Mouse (Mus musculus) forebrain, embryonic 14.5 days (tissue): ENCODE results near the gene Ssxb6. TPM values are rescaled to one million over a fixed set of nuclear protein-coding genes. Genes with fewer than 3 reads are reported as not detected.
"Not testable (repeated sequence)": the region's sequence is repeated elsewhere in the genome, so short reads cannot be mapped to it uniquely, and the experiment has no call there.

Experiments
- ATAC-seq: fragments of 200-750 bp; cut with Nextera tagmentation; 2 replicates; pipeline ENCODE4 v1.8.0; 2017; ENCODE audit warnings: mild to moderate bottlenecking, moderate library complexity
- DNase-seq: peaks from one replicate; pipeline ENCODE4 v3.0.0-alpha.2; 2015; ENCODE audit warnings: low spot score
- H3K27ac ChIP-seq: fragments of 300-500 bp; sonication (generic); 2 replicates; pipeline ENCODE4 v1.5.1; 2014; ENCODE audit warnings: low read depth, mild to moderate bottlenecking, control low read depth, low read length, moderate library complexity
- H3K27me3 ChIP-seq: fragments of 300-500 bp; sonication (generic); replicated peaks from 2 replicates; pipeline ENCODE4 v1.6.1; 2014; ENCODE audit warnings: low read length, control low read depth, mixed read lengths; ENCODE audit not compliant: control insufficient read depth, insufficient read depth
- H3K36me3 ChIP-seq: fragments of 300-500 bp; sonication (generic); 2 replicates; pipeline ENCODE4 v1.6.1; 2014; ENCODE audit warnings: low read length, control low read depth; ENCODE audit not compliant: control insufficient read depth, insufficient read depth
- H3K4me1 ChIP-seq: fragments of 300-500 bp; sonication (generic); 2 replicates; pipeline ENCODE4 v1.6.1; 2014; ENCODE audit warnings: antibody characterized with exemption, low read length, control low read depth; ENCODE audit not compliant: control insufficient read depth, insufficient read depth
- H3K4me2 ChIP-seq: fragments of 300-500 bp; sonication (generic); 2 replicates; pipeline ENCODE4 v1.6.1; 2014; ENCODE audit warnings: mild to moderate bottlenecking, control low read depth, low read length
- H3K4me3 ChIP-seq: fragments of 300-500 bp; sonication (generic); 2 replicates; pipeline ENCODE4 v1.5.1; 2014; ENCODE audit warnings: low read depth, low read length, control low read depth
- H3K9ac ChIP-seq: fragments of 300-500 bp; sonication (generic); 2 replicates; pipeline ENCODE4 v1.6.1; 2014; ENCODE audit warnings: mild to moderate bottlenecking, low read length, control low read depth, moderate library complexity
- H3K9me3 ChIP-seq: fragments of 300-500 bp; sonication (generic); replicated peaks from 2 replicates; pipeline ENCODE4 v1.6.1; 2016; ENCODE audit warnings: low read length, control low read depth, mixed read lengths; ENCODE audit not compliant: control insufficient read depth
- WGBS: fragments of 180-500 bp; shearing (Covaris S2); extraction: QIAGEN DNeasy Blood & Tissue Kit; methylation state at CpG from one replicate; pipeline ENCODE4 v1.1.7; 2014; 5-methylcytosine and 5-hydroxymethylcytosine counted together
- polyA plus RNA-seq: library from polyadenylated mRNA; unstranded; fragments of >200 nt; fragmentation: Nextera tagmentation; extraction: Ambion mirVana; gene quantifications from 2 replicates; pipeline ENCODE4 v1.2.1, GENCODE M21; 2014

Gene Ssxb6
- polyA plus RNA-seq, result not detected in 2 replicates

DNA sequence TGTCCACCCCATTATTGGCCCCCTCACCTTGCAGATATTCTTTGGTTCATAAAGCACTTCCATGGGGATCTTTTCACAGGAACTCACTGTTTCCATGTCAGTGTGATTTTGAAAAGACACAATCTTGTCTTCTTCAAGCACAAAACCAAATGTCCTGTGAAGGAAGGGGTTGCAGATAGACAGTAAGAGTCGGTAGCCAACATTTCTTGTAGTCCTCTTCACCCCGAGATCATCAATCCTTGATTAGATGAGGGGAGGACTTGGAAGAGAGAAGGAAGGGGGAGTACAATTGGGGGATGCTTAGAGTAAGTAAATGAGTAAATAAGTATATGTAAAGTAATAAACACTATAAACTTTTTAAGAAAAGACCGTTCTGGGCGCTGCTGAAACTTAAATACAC, at the start of gene Ssxb6:
Ssxb6 (minus strand) TSS at position 101 of the 400 bp plus-strand sequence.
- H3K9me3 ChIP-seq, H3K4me3 ChIP-seq, H3K36me3 ChIP-seq, H3K9ac ChIP-seq, DNase-seq, H3K4me2 ChIP-seq, ATAC-seq, H3K27me3 ChIP-seq, H3K4me1 ChIP-seq, H3K27ac ChIP-seq: not testable (repeated sequence)
- WGBS, result 77% methylated on average over 4 of the region's 4 CpGs

- DNase-seq, ATAC-seq: not testable (repeated sequence)
- 24% methylated on average over 1 of the region's 1 CpGs for WGBS
Measured at GRCm38 (mm10) chrX:8591716-8592115, 43.7 kb upstream of the Ssxb6 start, which contains the start of gene Ssxb3. Ssxb3 (minus strand) TSS chrX:8591816.

GRCm38 (mm10) chrX:8524854-8525253, 23.2 kb downstream of the Ssxb6 start, which contains the start of gene Gm14459:
Gm14459 (minus strand) TSS chrX:8524954.
- DNase-seq, result no peak
- Histone ChIP-seq H3K9me3 (no peaks in the 10 kb centered on the region), H3K4me1 (no peaks in the 10 kb centered on the region), H3K9ac (no peak within 1 kb of the TSS), H3K4me2 (no peak within 1 kb of the TSS), H3K27me3 (no peaks in the 10 kb centered on the region), H3K27ac (no peak within 1 kb of the TSS), H3K36me3 (no peaks in the 10 kb centered on the region), H3K4me3 (no peak within 1 kb of the TSS)
- 87% methylated on average over 2 of the region's 2 CpGs for WGBS
- no peak for ATAC-seq

More at GRCm38 (mm10) chrX:8591716-8592115, 43.7 kb upstream of the Ssxb6 start, which contains the start of gene Ssxb3:
- not testable (repeated sequence) for H3K4me1 ChIP-seq, H3K36me3 ChIP-seq, H3K27me3 ChIP-seq, H3K4me2 ChIP-seq, H3K9me3 ChIP-seq, H3K9ac ChIP-seq, H3K27ac ChIP-seq, H3K4me3 ChIP-seq

Other genes with a start within 250 kb of the Ssxb6 start
- not detected in 2 replicates for gene Ssxb10, start 220.8 kb downstream of the Ssxb6 start, polyA plus RNA-seq
- gene Ssxb9, start 181.3 kb downstream of the Ssxb6 start, polyA plus RNA-seq, result not detected in 2 replicates
- gene Ssxb1, start 134.9 kb downstream of the Ssxb6 start, polyA plus RNA-seq, result not detected in 2 replicates
- gene Ssxb2, start 86.5 kb downstream of the Ssxb6 start, polyA plus RNA-seq, result not detected in 2 replicates
- gene Gm14459, start 23.3 kb downstream of the Ssxb6 start, polyA plus RNA-seq, result not detected in 2 replicates
- gene Ssxb3, start 43.6 kb upstream of the Ssxb6 start, polyA plus RNA-seq, result not detected in 2 replicates
- not detected in 2 replicates for gene Ssxb8, start 142.6 kb upstream of the Ssxb6 start, polyA plus RNA-seq
- not detected in 2 replicates for gene Ssx9, start 200.2 kb upstream of the Ssxb6 start, polyA plus RNA-seq